Mouse (Mus musculus) lung, adult 2 months (tissue): ENCODE measurements around the gene BC003965.

Experiments
- CTCF ChIP-seq: fragments of 200-500 bp; IDR thresholded peaks from 2 replicates; pipeline ENCODE4 v1.5.1; 2011; ENCODE audit warnings: mild to moderate bottlenecking, low read length, control low read depth; ENCODE audit not compliant: insufficient read depth
- POLR2A ChIP-seq: fragments of 200-500 bp; IDR thresholded peaks from 2 replicates; pipeline ENCODE4 v1.6.1; 2011; ENCODE audit warnings: low read depth, mild to moderate bottlenecking, control low read depth, low read length, borderline replicate concordance; ENCODE audit errors: extremely low read depth

DNA sequence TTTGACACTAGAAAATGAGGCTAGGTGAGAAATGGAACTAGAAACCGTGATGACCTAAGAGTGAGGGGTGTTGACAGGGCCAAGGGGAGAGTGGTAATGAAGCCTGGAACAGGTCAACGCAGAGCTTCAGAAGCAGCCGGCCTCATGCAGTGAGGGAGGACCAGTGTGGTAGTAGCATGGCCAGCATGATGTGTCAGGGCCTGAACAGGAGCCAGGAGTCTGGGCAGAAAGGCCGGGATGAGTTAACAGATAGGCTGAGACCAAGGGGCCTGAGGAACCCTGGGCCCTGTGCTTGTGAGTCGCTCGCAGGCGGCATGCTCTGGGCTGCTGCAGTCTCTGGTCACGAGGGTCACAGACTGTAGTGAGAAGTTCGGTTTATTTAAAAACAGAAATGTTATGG, 34.6 kb downstream of the BC003965 start:
- TF ChIP-seq CTCF (no peak), POLR2A (no peak)
